Mouse (Mus musculus): ENCODE data around the gene Rbm45.

DNA sequence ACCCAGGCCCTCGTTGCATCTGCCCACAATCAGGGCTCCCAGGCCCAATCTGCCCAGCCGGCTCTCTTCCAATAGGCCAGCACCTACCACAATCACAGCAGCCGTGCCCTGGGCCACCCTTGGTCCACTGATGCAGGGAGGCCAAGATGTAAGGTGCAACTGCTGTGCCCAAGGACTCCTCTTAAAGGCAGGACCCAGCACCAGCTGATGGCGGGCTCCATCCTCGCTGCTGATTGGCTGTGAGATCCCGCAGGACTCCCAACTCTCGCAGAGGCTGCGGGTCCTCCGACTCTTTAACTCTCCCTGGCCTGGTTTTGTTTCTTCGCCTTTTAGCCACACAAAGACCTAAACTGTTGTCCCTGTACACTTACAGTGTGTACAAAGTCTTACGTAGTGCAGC is 9.6 kb upstream of the Rbm45 start, which contains the start of gene Cyct:
- TF ChIP-seq CTCF (IDR thresholded peaks at IDR 0.05; ENCODE audit: control insufficient read depth, insufficient read depth, insufficient read length): no peak
- TF ChIP-seq USF1 (IDR thresholded peaks at IDR 0.05; ENCODE audit: low read depth): no peak
- TF ChIP-seq CEBPB (IDR thresholded peaks at IDR 0.05; ENCODE audit: low read depth): no peak
- no peak for TF ChIP-seq MAX (IDR thresholded peaks at IDR 0.05)
- TF ChIP-seq MYOG (IDR thresholded peaks at IDR 0.05; ENCODE audit: control insufficient read depth, extremely low read depth, insufficient read length): no peak
- TF ChIP-seq FOSL1 (IDR thresholded peaks at IDR 0.05; ENCODE audit: insufficient read depth, low read length, poor library complexity, severe bottlenecking): no peak
- TF ChIP-seq MYOD1 (IDR thresholded peaks at IDR 0.05; ENCODE audit: control insufficient read depth, insufficient read length, low read depth): no peak
